Mouse (Mus musculus): ENCODE measurements around the gene Ttc6.

The Ttc6 gene

DNA sequence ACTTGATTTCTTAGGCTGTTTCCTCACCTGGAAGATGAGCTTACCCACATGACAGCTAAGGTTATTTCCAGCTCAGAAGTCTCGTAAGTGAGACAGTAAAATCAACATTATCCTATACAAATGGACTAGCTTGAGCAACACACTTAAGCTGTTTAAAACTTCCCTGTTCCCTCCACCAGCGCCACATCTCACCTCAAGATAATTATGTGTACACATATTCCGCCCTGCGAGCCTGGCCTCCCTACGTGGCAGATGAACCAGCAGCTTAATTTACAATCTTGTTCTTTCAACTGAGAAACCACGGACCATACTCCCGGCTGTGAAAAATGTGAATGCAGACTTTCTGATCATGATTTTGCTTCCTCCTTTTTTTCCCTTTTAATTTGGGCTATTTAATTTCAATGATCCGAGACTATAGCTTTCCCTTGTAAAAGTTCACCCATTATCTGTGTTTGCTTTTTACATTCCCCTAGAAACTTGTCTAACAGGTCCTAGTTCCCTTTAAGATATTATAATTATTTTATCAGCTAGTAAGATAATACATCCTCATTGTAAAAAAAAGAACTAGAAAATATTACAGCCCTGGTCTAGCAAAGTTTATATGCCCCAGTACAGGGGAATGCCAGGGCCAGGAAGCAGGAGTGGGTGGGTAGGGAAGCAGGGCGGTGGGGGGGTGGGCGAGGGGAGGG is 99.2 kb downstream of the Ttc6 start:
- DNase-seq (ENCODE audit: low spot score), result no peak

DNA sequence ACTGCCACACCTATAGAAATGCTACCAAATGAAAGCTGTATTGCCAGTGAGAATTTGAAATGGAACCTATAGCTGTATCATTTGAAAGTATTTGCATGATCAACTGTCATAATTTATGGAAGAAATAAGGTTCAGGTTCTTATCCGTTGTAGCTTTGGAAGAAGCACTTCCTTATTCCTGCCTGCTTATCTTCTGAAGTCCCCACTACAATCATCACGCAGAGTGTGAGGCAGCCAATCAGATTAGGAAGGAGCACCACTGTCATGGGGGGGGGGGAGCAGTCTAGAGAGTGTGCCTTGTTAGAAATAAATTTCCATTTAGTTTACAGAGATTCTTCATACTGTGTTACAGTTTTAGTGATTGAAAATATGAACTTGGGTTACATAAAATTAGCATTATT is 108.5 kb downstream of the Ttc6 start:
- no peak for DNase-seq (ENCODE audit: low spot score)

DNA sequence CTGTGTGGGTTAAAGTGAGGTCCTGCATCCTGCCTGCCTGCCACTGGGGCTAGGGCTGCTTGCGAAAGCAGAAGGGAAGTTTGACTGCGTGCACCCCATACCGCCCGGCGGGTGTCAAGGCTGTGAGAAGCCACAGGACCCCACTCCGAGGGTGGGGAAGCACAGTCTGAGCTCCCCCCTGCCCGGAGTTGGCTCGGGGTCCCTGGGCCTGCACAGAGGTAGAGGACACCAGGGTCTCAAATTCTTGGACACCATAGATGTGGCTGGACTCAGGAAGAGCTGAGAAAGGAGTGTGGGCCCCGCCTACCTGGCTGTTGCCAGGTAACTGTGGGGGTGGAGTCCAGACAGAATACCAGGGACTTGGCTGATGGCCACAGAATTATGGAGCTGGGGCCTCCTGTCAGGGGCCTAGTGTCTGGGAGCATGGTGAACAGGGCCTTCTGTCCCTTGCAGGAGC is 121.1 kb downstream of the Ttc6 start:
- DNase-seq (ENCODE audit: low spot score), result no peak

DNA sequence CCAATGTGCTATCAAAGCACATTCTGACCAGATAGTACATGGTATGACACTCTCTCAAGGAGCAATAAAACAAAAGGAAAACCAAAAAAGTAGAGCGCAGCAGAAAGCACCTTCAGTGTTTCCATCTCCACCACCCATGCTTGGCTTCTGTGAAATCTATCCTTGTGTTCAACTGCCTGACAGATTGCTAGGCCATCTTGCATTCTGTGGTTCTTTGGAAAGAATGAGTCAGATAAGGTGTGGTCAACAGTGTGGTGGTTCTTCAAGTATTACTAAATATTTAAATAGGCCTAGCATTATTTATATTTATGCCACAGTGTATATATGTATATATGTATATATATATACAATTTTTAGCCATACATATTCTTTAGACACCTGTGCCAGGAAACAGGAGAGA is 146.1 kb downstream of the Ttc6 start:
- no peak for DNase-seq (ENCODE audit: low spot score)

DNA sequence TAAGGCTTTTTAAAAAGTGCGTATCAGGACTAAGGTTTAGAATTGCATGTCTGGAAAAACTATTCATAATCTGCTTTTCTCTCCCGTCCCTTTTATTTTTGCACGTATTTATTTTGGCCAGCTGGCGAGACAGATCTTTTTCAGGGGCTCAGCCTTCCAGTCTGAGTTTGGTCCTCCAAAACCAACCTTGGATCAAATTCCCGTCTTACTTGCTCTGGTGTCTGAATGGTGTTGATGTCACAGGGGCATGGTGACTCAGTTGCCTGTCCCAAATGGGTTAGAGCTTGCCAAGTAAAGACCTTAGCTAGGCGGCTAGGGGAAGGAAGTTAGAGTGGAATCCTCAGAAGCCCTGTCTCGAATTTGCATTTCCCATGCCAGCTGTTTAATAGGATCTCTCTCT is 200.8 kb downstream of the Ttc6 start:
- DNase-seq (ENCODE audit: low spot score), result no peak

DNA sequence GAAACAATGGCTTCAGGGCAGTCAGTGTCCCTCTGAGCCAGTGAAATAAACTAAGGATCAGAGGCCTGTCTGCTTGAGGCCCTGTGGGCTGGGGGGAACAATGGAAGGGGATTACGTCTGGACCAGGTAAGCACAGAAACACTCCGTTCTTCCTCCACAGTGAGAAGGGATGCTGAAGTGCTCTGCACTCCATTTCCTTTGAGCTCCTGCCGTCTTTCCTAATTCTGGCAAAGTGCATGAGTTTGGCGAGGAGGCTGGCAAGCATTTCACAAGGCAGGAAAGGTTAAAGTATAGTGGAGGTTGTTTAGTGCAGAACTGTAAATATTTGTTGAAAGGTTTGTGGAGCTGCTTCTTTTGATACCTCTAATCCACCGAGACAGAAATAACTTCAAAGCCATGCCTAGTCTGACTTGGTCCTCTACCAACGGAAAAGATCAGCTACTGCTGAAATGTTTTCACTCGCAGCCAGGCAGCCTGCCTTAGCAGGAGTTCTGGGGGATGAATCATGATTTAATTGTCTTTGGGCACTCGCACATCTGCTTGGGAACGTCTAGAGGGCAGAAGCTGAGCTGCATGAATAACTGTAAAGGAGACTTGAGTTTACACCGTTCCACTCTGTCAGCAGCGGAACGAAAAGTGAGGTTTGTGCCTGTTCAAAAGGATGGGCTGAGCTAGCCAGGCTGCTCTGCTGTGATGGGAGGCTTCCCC is 212.5 kb downstream of the Ttc6 start:
- DNase-seq (ENCODE audit: low spot score), result no peak

DNA sequence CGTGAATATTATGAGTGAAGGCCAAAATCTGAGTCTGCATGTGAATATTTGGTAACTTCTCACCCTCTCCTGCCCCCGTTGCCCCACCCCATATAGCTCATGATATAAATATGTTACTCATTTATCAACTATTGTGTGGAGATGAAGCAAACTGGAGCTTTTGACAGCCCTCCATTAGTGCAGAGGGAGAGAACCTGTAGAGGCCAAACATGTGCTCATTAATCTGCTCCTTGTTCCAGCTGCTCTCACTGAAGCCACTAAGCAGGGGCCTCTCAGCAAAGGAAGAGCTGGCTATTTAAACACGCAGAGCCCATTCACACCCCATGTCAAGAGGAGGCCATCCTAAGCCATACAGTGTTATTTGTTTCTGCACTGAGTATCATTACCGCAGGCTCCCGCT is 218.0 kb downstream of the Ttc6 start:
- DNase-seq (ENCODE audit: low spot score), result no peak

DNA sequence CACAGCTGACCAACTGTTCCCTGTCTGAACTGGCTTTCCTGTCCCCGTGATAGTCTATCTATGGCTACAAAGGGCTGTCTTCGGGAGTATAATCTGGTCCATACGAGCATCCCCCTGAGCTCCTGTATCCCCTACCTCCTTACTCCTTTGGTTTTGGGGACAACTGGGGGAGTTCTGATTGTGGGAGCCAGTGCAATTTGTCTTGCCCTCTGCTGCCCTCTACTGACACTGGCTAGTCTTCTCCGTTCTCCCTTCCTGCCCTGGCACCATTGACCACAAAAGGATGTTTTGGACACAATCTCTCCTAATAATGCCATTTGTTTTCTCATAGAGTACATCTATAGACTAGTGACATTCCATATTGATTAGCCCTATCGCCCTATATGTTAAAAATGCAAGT is 223.6 kb downstream of the Ttc6 start:
- no peak for DNase-seq (ENCODE audit: low spot score)
